Mouse (Mus musculus) Patski (cell line): ENCODE data around the gene N4bp2l1. TPM values are rescaled to one million over a fixed set of nuclear protein-coding genes. Genes with fewer than 3 reads are reported as not detected.

Experiments
- ATAC-seq: fragments of 100-300 bp; one replicate; pipeline ENCODE4 v1.8.0; 2021
- CTCF ChIA-PET: fragments of 350-600 bp; sonication (Branson Sonifier 250); formaldehyde crosslinking; loops from one replicate; lab custom pipeline; 2022; ENCODE audit warnings: inconsistent platforms; lab: Charles Lee
- POLR2A ChIA-PET: fragments of 350-600 bp; sonication (Branson Sonifier 250); formaldehyde crosslinking; loops from one replicate; lab custom pipeline; 2022; ENCODE audit warnings: antibody characterized with exemption, inconsistent platforms; lab: Charles Lee
- DNase-seq: peaks from one replicate; pipeline ENCODE4 v3.0.0-alpha.2; 2011; ENCODE audit warnings: low read depth, low spot score
- H3K27me3 ChIP-seq: fragments of 371-371 bp; one replicate; pipeline ENCODE4 v1.5.1; 2021
- CTCF ChIP-seq: fragments of 100-300 bp; IDR thresholded peaks from one replicate; pipeline ENCODE4 v1.5.1; 2021
- in situ Hi-C: fragments of 300-500 bp; cut with MboI; formaldehyde crosslinking; loops from 3 replicates; pipeline ENCODE4 v1.11.1; 2018; ENCODE audit warnings: low pct_unique_long_range_greater_than_20kb, mixed read lengths
- polyA plus RNA-seq: library from polyadenylated mRNA; unstranded; gene quantifications from one replicate; pipeline ENCODE4 v1.2.3, GENCODE M21; 2021

Gene N4bp2l1
- polyA plus RNA-seq, 1 experiment from 2014 or later, result 12.3 TPM

DNA sequence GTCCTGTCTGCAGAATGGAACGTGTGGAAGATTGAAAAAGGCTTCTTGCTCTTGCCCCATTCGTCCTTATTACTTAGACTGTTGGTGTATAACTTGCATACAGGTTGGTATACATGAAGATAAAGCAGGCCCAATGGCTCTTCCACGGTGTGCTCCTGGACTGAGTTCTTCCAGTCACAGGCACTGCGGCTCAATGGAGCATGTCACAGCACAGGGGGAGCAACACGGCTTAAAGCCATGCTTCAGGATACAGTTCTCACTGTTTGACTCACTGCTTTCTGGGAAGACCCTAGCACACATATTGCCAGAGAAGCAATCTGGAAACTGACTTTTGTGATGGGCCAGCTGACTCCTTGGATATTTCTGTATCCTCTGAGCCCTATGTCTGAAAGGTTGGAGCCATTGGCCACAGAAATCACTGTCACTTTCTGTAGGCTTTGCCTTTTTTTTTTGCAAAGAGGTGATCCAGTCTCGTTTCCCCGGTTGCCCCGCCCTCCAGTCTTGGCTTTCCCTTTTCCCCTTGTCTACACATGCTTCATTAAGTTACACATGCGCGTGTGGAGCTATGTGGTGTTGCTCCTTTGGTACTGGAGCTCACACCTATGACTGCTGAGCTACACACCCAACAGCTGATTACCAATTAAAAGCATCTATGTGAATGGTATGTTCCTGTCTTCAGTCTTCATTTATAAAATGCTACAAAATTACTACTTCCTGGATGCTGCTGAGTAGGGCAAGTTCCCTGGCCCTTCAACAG is 21.8 kb upstream of the N4bp2l1 start:
- no peak for TF ChIP-seq CTCF
- no peaks in the 10 kb centered on the region for H3K27me3 ChIP-seq
- ChIA-PET CTCF (no interaction called here), POLR2A (no interaction called here)
- DNase-seq, result no peak
- no peak for ATAC-seq
- in situ Hi-C loops, result no loop called here

DNA sequence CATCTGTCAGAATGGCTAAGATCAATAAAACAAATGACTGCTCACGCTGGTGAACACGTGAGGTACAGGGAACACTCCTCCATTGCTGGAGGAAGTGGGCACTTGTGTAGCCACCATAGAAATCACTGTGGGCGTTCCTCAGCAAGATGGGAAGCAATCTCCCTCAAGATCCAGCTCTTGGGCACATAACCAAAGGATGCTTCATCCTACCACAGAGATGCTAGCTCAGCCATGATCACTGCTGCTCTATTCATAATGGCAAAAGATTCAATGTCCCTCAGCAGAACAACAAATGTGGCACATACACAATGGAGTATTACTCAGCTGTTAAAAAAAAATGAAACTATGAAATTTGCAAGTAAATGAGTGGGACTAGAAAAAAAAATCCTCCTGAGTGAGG is 19.7 kb upstream of the N4bp2l1 start:
- no peak for ATAC-seq
- H3K27me3 ChIP-seq, result no peaks in the 10 kb centered on the region
- no peak for DNase-seq
- POLR2A ChIA-PET, result no interaction called here
- CTCF ChIA-PET, result interaction anchor here (1.2 kb wide), 1 partner anchor 10 kb away, joined by 3 read pairs; no protein-coding TSS in a partner anchor
- in situ Hi-C loops, result no loop called here
- TF ChIP-seq CTCF, result no peak

DNA sequence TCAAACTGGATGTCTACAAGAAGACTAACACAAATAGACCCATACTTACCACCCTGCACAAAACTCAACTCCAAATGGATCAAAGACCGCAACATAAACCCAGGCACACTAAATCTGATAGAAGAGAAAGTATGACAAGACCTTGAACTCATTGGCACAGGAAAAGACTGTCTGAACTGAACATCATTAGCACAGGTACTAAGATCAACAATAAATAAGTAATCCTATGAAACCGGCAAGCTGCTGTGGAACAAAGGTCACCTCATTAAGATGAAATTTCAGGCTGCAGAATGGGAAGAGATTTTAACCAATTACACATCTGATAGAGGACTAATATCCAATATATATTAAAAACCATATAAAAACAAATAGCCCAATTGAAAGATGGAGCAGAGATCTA is 19.2 kb upstream of the N4bp2l1 start:
- ChIA-PET CTCF (interaction anchor here (1.2 to 1.3 kb wide), 2 partner anchors 9 to 10 kb away, joined by 3 read pairs; no protein-coding TSS in a partner anchor), POLR2A (no interaction called here)
- no peak for ATAC-seq
- H3K27me3 ChIP-seq, result no peaks in the 10 kb centered on the region
- no peak for TF ChIP-seq CTCF
- in situ Hi-C loops, result no loop called here
- DNase-seq, result no peak

DNA sequence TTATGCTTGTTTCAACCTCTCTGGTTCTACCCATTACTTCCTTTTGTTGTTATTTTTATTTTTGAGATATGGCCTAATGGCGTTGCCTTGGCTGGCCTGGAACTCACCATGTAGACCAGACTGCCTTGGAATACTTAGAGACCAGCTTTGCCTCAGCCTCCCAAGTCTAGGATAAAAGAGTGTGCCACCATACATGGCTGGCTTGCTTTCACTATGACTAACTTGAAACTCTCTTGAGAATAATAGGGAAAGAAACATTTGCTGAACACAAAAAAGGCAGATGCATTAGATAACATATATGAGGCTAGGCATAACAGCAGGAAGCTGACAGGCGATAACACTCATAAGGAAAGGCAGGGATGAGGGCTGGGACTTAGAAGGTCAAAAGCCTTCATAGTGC is 17.1 kb upstream of the N4bp2l1 start:
- no peaks in the 10 kb centered on the region for H3K27me3 ChIP-seq
- ATAC-seq (no peak), DNase-seq (no peak)
- no peak for TF ChIP-seq CTCF
- in situ Hi-C loops, result no loop called here
- POLR2A ChIA-PET, result no interaction called here
- CTCF ChIA-PET, result interaction anchor here (1.2 to 1.6 kb wide), 3 partner anchors 11 to 29 kb away, joined by 3 to 6 read pairs (median 4); no protein-coding TSS in a partner anchor

DNA sequence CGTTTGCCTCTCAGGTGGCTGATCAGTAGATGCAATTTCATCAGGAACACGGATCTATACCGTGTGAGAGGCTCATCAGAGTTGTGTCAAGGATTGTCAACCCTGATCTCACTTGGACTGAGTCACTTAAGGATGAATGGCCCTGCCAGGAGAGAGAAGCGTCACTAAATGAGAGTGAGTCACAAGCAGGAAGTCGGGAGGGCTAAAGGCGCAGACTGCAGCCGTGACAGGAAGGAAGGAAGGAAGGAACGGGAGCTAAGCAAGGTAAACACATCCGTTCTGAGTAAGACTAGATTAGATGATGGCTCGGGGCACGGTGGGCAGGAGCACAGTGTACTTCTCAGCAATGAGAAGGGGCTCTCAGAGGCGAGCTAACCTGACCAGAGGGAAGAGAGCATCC is 14.7 kb upstream of the N4bp2l1 start:
- ATAC-seq (peak; percentile 81), DNase-seq (no peak)
- TF ChIP-seq CTCF, result no peak
- in situ Hi-C loops, result no loop called here
- CTCF ChIA-PET, result interaction anchor here (1.0 to 1.7 kb wide), 3 partner anchors 12 to 27 kb away, joined by 3 to 4 read pairs (median 4); no protein-coding TSS in a partner anchor
- POLR2A ChIA-PET, result no interaction called here
- H3K27me3 ChIP-seq, result no peaks in the 10 kb centered on the region

DNA sequence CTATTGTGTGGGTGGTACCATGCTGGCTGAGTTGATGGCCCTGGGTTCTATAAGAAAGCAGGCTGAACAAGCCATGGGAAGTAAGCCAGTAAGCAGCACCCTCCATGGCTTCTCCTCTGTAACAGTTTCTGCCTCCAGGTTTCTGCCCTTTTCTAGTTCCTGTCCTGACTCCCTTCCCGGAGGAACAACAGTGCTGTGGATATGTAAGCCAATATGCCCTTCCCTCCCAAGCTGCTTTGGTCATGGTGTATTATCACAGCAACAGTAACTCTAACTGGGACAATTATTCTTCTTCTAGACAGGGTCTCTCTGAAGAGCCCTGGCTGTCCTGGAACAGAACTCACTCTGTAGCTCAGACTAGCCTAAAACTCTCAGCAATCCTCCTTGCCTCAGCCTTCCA is 14.1 kb upstream of the N4bp2l1 start:
- no peak for ATAC-seq
- DNase-seq, result no peak
- POLR2A ChIA-PET, result no interaction called here
- no peak for TF ChIP-seq CTCF
- in situ Hi-C loops, result no loop called here
- no peaks in the 10 kb centered on the region for H3K27me3 ChIP-seq
- CTCF ChIA-PET, result interaction anchor here (1.0 to 1.7 kb wide), 3 partner anchors 11 to 26 kb away, joined by 3 to 4 read pairs (median 4); no protein-coding TSS in a partner anchor

DNA sequence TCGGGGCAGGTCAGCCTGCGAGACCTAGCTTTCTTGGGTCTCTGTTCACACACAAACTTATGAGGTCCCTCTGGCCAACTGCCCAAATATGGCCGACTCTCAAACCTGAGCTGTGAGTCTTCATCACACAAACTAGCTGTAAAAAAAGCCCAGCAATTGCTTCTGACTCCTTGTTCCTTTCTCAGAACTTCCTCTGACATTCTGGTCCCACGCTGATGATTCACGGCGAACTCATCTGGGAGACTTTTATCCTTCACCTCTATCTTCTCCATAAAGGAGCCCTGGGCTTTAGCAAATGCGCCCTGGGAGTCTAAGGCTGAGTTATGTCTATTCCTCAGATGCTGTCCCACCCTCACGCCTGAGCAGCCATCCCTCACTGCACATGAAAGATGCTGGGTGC is 10.6 kb upstream of the N4bp2l1 start:
- ChIA-PET POLR2A (no interaction called here), CTCF (no interaction called here)
- ATAC-seq (no peak), DNase-seq (no peak)
- H3K27me3 ChIP-seq, result no peaks in the 10 kb centered on the region
- no peak for TF ChIP-seq CTCF
- in situ Hi-C loops, result no loop called here

DNA sequence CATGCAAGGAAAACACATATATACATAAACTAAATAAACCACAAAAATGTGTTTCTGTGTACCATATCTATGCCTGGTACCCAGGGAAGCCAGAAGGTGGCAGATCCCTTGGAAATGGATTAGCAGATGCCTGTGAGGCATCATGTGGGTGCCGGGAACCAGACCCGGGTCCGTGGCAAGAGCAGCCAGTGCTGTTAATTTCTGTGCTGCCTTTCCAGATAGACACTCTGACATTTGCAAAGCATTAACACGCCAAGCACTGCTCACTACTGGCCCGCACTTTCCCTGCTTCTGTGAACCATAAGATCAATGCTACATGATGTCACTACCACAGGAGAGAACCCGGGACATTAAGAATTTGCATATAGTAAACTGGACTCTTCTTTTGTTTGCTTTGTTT is 9.1 kb upstream of the N4bp2l1 start:
- no peaks in the 10 kb centered on the region for H3K27me3 ChIP-seq
- CTCF ChIA-PET, result no interaction called here
- DNase-seq (no peak), ATAC-seq (no peak)
- TF ChIP-seq CTCF, result no peak
- POLR2A ChIA-PET, result interaction anchor here (0.6 kb wide), 1 partner anchor 813 kb away, joined by 3 read pairs; no protein-coding TSS in a partner anchor
- in situ Hi-C loops, result no loop called here

DNA sequence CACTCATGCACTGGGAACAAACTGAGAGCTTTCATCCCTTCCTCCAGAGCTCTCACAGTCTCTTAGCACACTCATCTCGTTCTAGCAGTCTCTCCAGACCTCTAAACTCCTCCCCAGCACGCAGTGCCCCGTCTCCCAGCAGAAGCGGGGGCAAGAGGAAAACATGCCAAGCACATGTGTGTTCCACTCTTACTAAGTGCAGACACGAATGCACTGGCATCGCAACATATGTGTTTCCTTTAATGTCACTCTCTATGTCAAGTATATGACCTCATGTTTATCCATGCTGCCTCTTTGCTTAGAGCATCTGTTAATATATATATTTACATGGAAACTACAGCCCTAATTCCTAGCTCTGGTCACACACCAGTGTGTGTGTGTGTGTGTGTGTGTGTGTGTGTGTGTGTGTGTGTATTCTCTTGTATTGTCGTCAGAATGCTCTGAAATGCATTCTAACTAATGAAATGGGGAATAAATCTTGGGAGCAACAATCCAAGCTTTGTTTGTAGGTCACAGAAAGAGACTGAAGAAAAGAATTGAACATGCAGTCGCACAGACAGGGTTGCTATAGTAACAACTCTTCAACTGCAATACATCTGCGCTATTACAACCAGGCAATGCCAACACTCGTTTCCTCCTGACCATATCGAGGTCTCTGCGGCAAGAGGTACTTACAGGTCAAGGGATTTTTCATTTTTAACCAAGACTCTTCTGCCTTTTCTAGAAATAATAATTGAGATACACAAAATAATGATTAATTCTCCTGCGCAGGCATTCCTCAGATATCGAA is 4.6 kb upstream of the N4bp2l1 start:
- H3K27me3 ChIP-seq, result no peaks in the 10 kb centered on the region
- ATAC-seq (no peak), DNase-seq (no peak)
- ChIA-PET CTCF (interaction anchor here (1.9 kb wide), 1 partner anchor 41 kb away, joined by 5 read pairs; no protein-coding TSS in a partner anchor), POLR2A (no interaction called here)
- no peak for TF ChIP-seq CTCF
- in situ Hi-C loops, result no loop called here

DNA sequence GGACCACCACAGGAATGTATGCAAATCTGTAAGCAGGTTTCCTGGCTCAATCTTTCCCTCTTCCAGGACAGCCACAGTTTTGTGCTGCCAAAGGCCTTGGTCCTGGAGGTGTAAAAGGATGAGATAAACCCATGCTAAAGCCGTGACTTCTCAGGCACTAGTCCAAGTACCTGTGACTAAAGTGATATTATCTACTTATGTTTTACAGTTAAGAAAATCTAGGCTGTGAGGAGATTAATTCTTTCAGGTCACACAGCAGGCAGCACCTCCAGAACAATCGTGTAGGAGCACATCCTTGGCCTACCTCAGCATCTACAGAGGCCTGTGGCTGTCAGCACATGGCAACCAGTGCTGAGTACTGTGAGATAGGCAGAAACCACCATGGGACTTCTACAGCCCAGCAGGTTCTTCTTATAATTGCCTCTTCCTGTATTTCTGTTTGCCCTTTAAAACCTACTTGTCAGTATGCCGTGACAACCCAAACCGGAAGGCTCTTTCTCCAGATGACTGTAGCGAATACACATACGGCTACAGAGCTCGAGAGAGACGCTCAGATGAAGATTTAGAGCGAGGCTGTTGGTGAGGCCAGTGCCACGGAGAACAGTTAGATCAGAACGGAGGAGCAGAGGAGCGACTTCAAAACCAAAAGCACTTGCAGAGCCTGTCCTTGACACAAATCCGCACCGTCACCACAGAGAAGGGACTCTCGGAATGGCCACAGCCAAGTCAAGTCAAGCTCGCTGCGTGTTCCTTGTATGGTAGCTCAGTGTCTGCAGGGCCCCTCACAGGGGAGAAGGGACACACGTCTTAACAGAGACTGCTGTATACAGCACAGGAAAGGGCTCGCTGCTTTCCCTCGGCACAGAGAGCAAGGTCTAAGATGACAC is 3.8 kb upstream of the N4bp2l1 start:
- ATAC-seq (no peak), DNase-seq (no peak)
- no peak for TF ChIP-seq CTCF
- ChIA-PET CTCF (no interaction called here), POLR2A (no interaction called here)
- no peaks in the 10 kb centered on the region for H3K27me3 ChIP-seq
- in situ Hi-C loops, result no loop called here
